Mouse (Mus musculus) forebrain, embryonic 13.5 days (tissue): ENCODE results near the gene Ccdc144b. TPM values are rescaled to one million over a fixed set of nuclear protein-coding genes. Genes with fewer than 3 reads are reported as not detected.

Experiments used
- ATAC-seq: fragments of 200-750 bp; cut with Nextera tagmentation; 2 replicates; pipeline ENCODE4 v1.8.0; 2017
- H3K27ac ChIP-seq: fragments of 300-500 bp; sonication (generic); 2 replicates; pipeline ENCODE4 v1.5.1; 2015; ENCODE audit warnings: inconsistent platforms, mild to moderate bottlenecking, moderate library complexity
- H3K27me3 ChIP-seq: fragments of 300-500 bp; sonication (generic); 2 replicates; pipeline ENCODE4 v1.6.1; 2015; ENCODE audit warnings: mild to moderate bottlenecking, inconsistent platforms
- H3K36me3 ChIP-seq: fragments of 300-500 bp; sonication (generic); 2 replicates; pipeline ENCODE4 v1.6.1; 2015; ENCODE audit warnings: mild to moderate bottlenecking, inconsistent platforms; ENCODE audit not compliant: poor library complexity, severe bottlenecking
- H3K4me1 ChIP-seq: fragments of 300-500 bp; sonication (generic); 2 replicates; pipeline ENCODE4 v1.6.1; 2015; ENCODE audit warnings: inconsistent platforms
- H3K4me2 ChIP-seq: fragments of 300-500 bp; sonication (generic); 2 replicates; pipeline ENCODE4 v1.6.1; 2015; ENCODE audit warnings: inconsistent platforms, mild to moderate bottlenecking, moderate library complexity
- H3K4me3 ChIP-seq: fragments of 300-500 bp; sonication (generic); 2 replicates; pipeline ENCODE4 v1.5.1; 2015; ENCODE audit warnings: mild to moderate bottlenecking, inconsistent platforms
- H3K9ac ChIP-seq: fragments of 300-500 bp; sonication (generic); 2 replicates; pipeline ENCODE4 v1.6.1; 2015; ENCODE audit warnings: mild to moderate bottlenecking, inconsistent platforms
- H3K9me3 ChIP-seq: fragments of 300-500 bp; sonication (generic); replicated peaks from 2 replicates; pipeline ENCODE4 v1.6.1; 2016; ENCODE audit warnings: inconsistent platforms
- WGBS: fragments of 180-500 bp; shearing (Covaris S2); methylation state at CpG from one replicate; pipeline ENCODE4 v1.1.7; 2015; 5-methylcytosine and 5-hydroxymethylcytosine counted together
- polyA plus RNA-seq: library from polyadenylated mRNA; unstranded; fragments of >200 nt; fragmentation: Nextera tagmentation; extraction: Ambion mirVana; gene quantifications from 2 replicates; pipeline ENCODE4 v1.2.1, GENCODE M21; 2015

Gene Ccdc144b
- polyA plus RNA-seq, 1 experiment from 2014 or later, result not detected

DNA sequence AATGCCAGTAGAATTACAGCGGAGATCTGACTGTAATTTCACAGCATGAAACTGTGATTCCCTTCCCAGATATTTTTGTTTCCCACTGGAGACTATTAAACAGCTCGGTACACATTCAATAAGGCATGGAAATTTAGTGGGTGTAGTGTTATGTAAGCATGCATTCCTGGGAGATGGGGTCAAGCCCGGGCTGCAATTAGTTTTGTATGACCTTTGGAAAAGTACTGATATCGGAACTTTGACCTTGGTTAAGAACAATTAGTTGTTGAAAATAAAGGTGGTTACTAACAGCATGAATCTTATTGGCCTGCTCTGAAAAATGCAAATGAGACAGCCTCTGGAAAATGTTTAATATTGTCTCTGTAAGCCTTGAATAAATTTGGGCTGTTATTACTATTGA, 82.9 kb downstream of the Ccdc144b start:
- 86% methylated on average over 4 of the region's 4 CpGs for WGBS
- Histone ChIP-seq H3K4me2 (no peak overlapping the region), H3K4me1 (no peaks in the 10 kb centered on the region), H3K4me3 (no peak overlapping the region), H3K9ac (no peak overlapping the region), H3K27me3 (no peaks in the 10 kb centered on the region), H3K9me3 (no peaks in the 10 kb centered on the region), H3K27ac (no peak overlapping the region), H3K36me3 (peaks cover 49% of the 10 kb centered on the region)
- ATAC-seq, result no peak

DNA sequence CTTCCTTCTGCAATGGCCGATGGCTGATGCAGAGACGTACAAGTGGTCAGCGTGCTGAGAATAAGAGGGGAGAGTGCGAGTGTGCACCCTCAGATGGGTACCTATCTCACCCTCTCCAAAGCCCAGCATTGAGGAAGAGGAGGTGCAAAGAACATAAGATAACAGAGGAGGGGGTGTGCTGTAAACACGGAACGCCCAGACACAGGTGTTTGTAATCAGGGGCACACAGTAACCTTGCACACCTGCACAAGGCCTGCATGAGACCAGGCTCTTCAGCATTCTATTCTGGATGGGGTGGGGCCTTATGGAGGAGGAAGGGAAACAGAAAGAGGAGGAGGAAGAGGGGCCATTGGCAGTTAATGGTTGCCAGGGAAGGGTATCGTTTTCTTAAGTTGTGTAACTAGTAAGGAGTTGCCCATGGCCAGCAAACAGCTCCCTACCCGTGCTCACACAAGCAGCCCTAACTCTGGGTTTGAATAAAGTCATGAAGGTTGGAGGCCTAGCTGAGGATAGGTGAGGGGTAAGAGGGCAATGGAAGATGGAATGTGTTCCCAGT, 85.9 kb downstream of the Ccdc144b start:
- ATAC-seq, result no peak
- no peak overlapping the region for H3K27ac ChIP-seq
- no peaks in the 10 kb centered on the region for H3K9me3 ChIP-seq
- H3K27me3 ChIP-seq, result no peaks in the 10 kb centered on the region
- no peaks in the 10 kb centered on the region for H3K4me1 ChIP-seq
- H3K36me3 ChIP-seq, result peaks cover 46% of the 10 kb centered on the region
- no peak overlapping the region for H3K4me3 ChIP-seq
- H3K9ac ChIP-seq, result no peak overlapping the region
- 94% methylated on average over 8 of the region's 8 CpGs for WGBS
- H3K4me2 ChIP-seq, result no peak overlapping the region

DNA sequence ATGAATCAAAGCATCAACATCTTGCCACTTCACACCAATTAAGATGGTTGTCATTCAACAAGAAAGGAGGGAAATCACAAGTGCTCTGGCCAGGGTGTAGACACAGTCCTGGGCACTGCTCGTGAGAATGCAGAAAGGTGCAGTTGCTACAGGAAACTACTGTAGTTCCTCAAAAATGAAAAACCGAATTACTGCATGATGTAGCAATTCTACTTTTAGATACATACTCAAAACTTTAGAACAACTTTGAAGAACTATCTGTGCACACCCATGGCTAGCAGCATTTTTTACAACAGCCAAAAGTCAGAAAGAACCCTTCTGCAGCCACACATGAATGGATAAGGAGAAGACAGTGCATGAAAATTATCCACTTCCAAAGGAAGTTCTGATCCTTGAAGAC, 86.9 kb downstream of the Ccdc144b start:
- WGBS, result 94% methylated on average over 2 of the region's 2 CpGs
- no peaks in the 10 kb centered on the region for H3K27me3 ChIP-seq
- H3K36me3 ChIP-seq, result peaks cover 42% of the 10 kb centered on the region
- H3K9me3 ChIP-seq, result no peaks in the 10 kb centered on the region
- no peak overlapping the region for H3K9ac ChIP-seq
- H3K4me2 ChIP-seq, result no peak overlapping the region
- no peaks in the 10 kb centered on the region for H3K4me1 ChIP-seq
- ATAC-seq, result no peak
- no peak overlapping the region for H3K27ac ChIP-seq
- no peak overlapping the region for H3K4me3 ChIP-seq

DNA sequence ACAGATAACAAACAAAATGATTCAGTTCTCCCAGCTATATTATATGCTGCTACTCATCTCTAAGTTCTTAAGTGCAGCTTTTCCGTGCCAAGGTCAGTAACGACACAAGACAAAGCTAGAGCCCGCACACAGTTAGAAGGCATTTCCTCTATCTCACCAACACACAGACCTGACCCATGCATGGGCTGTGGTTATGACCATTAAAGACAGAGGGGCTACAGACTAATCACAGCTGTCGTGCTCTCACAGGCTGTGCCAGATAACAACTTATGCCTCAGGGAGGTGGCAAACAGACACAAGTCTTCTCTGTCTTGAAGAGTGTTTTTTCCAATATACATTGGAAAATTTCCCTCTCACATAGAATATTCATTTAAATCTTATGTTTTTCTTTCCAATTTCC, 88.4 kb downstream of the Ccdc144b start:
- H3K27ac ChIP-seq, result no peak overlapping the region
- no peaks in the 10 kb centered on the region for H3K9me3 ChIP-seq
- H3K27me3 ChIP-seq, result no peaks in the 10 kb centered on the region
- H3K9ac ChIP-seq, result no peak overlapping the region
- H3K4me3 ChIP-seq, result no peak overlapping the region
- peaks cover 50% of the 10 kb centered on the region for H3K36me3 ChIP-seq
- WGBS, result 88% methylated on average over 4 of the region's 4 CpGs
- H3K4me2 ChIP-seq, result no peak overlapping the region
- ATAC-seq, result no peak
- H3K4me1 ChIP-seq, result no peaks in the 10 kb centered on the region

DNA sequence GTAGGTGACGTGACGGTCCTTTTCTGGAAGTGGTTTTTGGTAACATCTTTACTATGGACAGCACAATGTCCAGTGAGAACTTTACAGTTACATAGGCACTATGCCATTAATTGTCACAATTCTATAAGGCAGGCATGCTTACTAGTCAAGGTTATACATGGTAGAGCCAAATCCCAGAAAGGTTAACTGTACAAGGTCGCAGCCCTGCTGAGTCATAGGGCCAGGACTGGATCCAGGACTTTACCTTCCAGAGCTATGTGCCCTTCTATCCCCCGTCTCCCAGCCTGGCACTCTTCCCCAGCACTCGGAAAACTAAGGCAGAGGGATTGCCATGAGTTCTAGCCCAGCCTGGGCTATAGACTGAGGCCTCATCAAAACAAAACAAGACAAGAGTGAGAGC, 89.4 kb downstream of the Ccdc144b start:
- Histone ChIP-seq H3K9ac (no peak overlapping the region), H3K9me3 (no peaks in the 10 kb centered on the region), H3K27ac (no peak overlapping the region), H3K36me3 (peaks cover 55% of the 10 kb centered on the region), H3K4me2 (no peak overlapping the region), H3K4me1 (no peaks in the 10 kb centered on the region), H3K4me3 (no peak overlapping the region), H3K27me3 (no peaks in the 10 kb centered on the region)
- no peak for ATAC-seq
- 96% methylated on average over 5 of the region's 5 CpGs for WGBS

DNA sequence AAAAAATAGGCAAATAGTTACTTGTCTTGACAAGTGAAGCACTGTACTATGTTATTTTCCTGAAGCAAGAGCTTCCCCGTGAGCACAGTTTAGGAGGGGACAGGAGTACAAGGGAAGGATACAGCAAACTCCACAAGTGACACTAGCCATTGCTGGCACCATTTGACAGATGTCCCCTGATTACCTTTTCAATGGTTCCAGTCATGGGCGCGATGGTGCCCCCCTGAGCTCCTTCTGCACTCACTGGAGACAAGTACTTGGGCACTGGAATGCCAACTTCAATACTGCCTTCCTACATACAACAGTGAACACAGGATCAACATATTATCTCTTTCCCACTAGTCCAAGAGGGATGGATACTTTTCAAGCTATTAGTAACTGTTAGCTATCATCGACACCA, 89.9 kb downstream of the Ccdc144b start:
- peaks cover 60% of the 10 kb centered on the region for H3K36me3 ChIP-seq

DNA sequence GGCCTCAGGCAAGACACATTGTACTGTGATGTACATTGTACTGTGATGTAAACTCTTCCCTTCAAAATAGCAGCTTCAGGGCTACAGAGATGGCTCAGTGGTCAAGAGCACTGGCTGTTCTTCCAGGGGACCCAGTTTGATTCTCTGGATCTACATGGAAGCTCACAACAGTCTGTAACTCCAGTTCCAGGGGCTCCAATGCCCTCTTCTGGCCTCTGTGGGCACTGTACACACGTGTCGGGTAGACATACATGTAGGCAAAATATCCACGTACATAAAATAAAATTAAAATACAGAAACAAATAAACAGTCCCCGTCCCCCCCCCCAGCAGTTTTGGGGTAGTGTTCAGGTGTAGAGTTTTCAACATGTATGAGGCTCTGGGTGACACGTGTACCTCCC, 90.4 kb downstream of the Ccdc144b start:
- Histone ChIP-seq H3K27me3 (no peaks in the 10 kb centered on the region), H3K9me3 (no peaks in the 10 kb centered on the region), H3K9ac (no peak overlapping the region), H3K27ac (no peak overlapping the region), H3K4me3 (no peak overlapping the region), H3K36me3 (peaks cover 64% of the 10 kb centered on the region), H3K4me2 (no peak overlapping the region), H3K4me1 (no peaks in the 10 kb centered on the region)
- ATAC-seq, result no peak
- 94% methylated on average over 5 of the region's 5 CpGs for WGBS

More for the DNA sequence above, 89.9 kb downstream of the Ccdc144b start:
- WGBS, result 92% methylated on average over 4 of the region's 4 CpGs
- no peak overlapping the region for H3K4me3 ChIP-seq
- H3K9me3 ChIP-seq, result no peaks in the 10 kb centered on the region
- no peaks in the 10 kb centered on the region for H3K27me3 ChIP-seq
- no peak overlapping the region for H3K27ac ChIP-seq
- H3K4me2 ChIP-seq, result no peak overlapping the region
- ATAC-seq, result no peak
- no peaks in the 10 kb centered on the region for H3K4me1 ChIP-seq
- H3K9ac ChIP-seq, result no peak overlapping the region

Other genes starting within 250 kb of the Ccdc144b start
- 114 and 127 TPM in 2 replicates for gene Dcun1d1, start 116.1 kb downstream of the Ccdc144b start, polyA plus RNA-seq
- 33.8 and 34.7 TPM in 2 replicates for gene Mccc1, start 52.9 kb downstream of the Ccdc144b start, polyA plus RNA-seq
- 85.3 and 88.1 TPM in 2 replicates for gene Acad9, start 12.4 kb upstream of the Ccdc144b start, polyA plus RNA-seq
- gene D3Ertd254e, start 97.5 kb upstream of the Ccdc144b start, polyA plus RNA-seq, result 10.6 and 12.3 TPM in 2 replicates
- 2.0 and 2.6 TPM in 2 replicates for gene Qrfpr, start 168.8 kb upstream of the Ccdc144b start, polyA plus RNA-seq